Comparison of ENCODE assay signal across 17 mouse cellular contexts in genomic region chr7:126794271-126794605, GRCm38 (mm10). TPM values are rescaled to one million over a fixed set of nuclear protein-coding genes. Genes with fewer than 3 reads are reported as not detected.
DNase-seq lines count a peak whose midpoint lies in the region; ATAC-seq lines count a peak whose summit lies in the region.
"Had no signal": no experiment of that assay in that cellular context is flagged by ENCODE, and none has a peak within 500 bp of the region (broad histone marks: within the 10 kb centered on the region; RNA-seq: fewer than 3 reads in every experiment).

No protein-coding gene starts in this region.

- no peak for ATAC-seq in megakaryocyte, adult 5-6 weeks (ENCODE audit: poor library complexity, severe bottlenecking)
- peak; percentile 33 for ATAC-seq in CD4-positive, CD25-positive, alpha-beta regulatory T cell, adult 4 months
- ATAC-seq in activated CD4-positive, CD25-positive, alpha-beta regulatory T cell, adult 4 months = peak; percentile 33
- ATAC-seq: forebrain, embryonic 13.5 days; hindbrain, postnatal 0 days had no signal

- 72% methylated on average over 4 of the region's 4 CpGs for WGBS in macrophage (ENCODE audit: missing documents)

- peak overlapping the region; percentile 15; the same call in 1 of the 2 replicates for H3K27ac ChIP-seq in macrophage
- H3K27ac ChIP-seq: embryonic facial prominence, embryonic 15.5 days; forebrain, embryonic 13.5 days; hindbrain, postnatal 0 days; stomach, embryonic 15.5 days had no signal

- peaks cover 65% of the 10 kb centered on the region for H3K36me3 ChIP-seq in megakaryocyte, embryonic 14.5 days (replicated peaks; ENCODE audit: low read length)
- H3K36me3 ChIP-seq in macrophage (ENCODE audit: inconsistent target) = peaks cover 37% of the 10 kb centered on the region

- peak overlapping the region; percentile 18 for H3K4me3 ChIP-seq in megakaryocyte, embryonic 14.5 days (replicated peaks)
- H3K4me3 ChIP-seq in macrophage (ENCODE audit: inconsistent target) = no peak overlapping the region
- H3K4me3 ChIP-seq: embryonic facial prominence, embryonic 15.5 days; forebrain, embryonic 13.5 days; stomach, embryonic 15.5 days had no signal

- DNase-seq in retina, embryonic 14.5 days (ENCODE audit: low spot score) = no peak
- no peak for DNase-seq in right cerebral cortex, postnatal 4 days
- DNase-seq: adrenal gland, adult 2 months; cerebellum, adult 2 months; kidney, adult 9 months; left cerebral cortex, postnatal 4 days; lung, adult 2 months had no signal

- H3K9me3 ChIP-seq in megakaryocyte, embryonic 14.5 days = no peaks in the 10 kb centered on the region
- H3K9me3 ChIP-seq: embryonic facial prominence, embryonic 15.5 days; forebrain, embryonic 13.5 days; stomach, embryonic 15.5 days had no signal

- no peaks in the 10 kb centered on the region for H3K27me3 ChIP-seq in megakaryocyte, embryonic 14.5 days (replicated peaks)
- H3K27me3 ChIP-seq: embryonic facial prominence, embryonic 15.5 days; forebrain, embryonic 13.5 days; stomach, embryonic 15.5 days had no signal

- H3K4me1 ChIP-seq in megakaryocyte, embryonic 14.5 days = peaks cover 71% of the 10 kb centered on the region

- H3K79me2 ChIP-seq in macrophage (ENCODE audit: inconsistent target) = peaks cover 62% of the 10 kb centered on the region

RNA-seq across cellular contexts. Expression of gene Ppp4c, which starts 1.9 kb away (rescaled TPM):
- polyA plus RNA-seq in megakaryocyte, embryonic 14.5 days (2012; ENCODE audit: insufficient read depth, low replicate concordance) = 46.3 and 115 TPM in 2 replicates
- total RNA-seq in megakaryocyte, adult 5-6 weeks (2015) = 186 and 196 TPM in 2 replicates
- total RNA-seq in megakaryocyte, adult 5-6 weeks (2017) = 139 and 154 TPM in 2 replicates
- polyA plus RNA-seq in CD4-positive, CD25-positive, alpha-beta regulatory T cell, adult 4 months (2017; shearing (Covaris generic)) = 100 to 1,000 TPM; 139 to 140 TPM
- 100 to 1,000 TPM; 133 to 149 TPM for polyA plus RNA-seq in activated CD4-positive, CD25-positive, alpha-beta regulatory T cell, adult 4 months (2017; shearing (Covaris generic))
- 100 to 1,000 TPM; 229 to 414 (median 301) TPM for total RNA-seq in macrophage (2018; cell fraction: chromatin; rRNA removed)
- 100 to 1,000 TPM; 114 to 160 (median 137) TPM for total RNA-seq in macrophage (2018; cell fraction: cytosol; rRNA removed)
- total RNA-seq in macrophage (2018; cell fraction: nucleus; rRNA removed) = 100 to 1,000 TPM; 130 to 231 (median 195) TPM
- polyA plus RNA-seq in macrophage (2018) = 62.0 to 139 TPM (median 129 TPM) in 3 replicates

RNA-seq across cellular contexts. Expression of gene Fam57b, which starts 3.2 kb away (rescaled TPM):
- polyA plus RNA-seq in megakaryocyte, embryonic 14.5 days (2012; ENCODE audit: insufficient read depth, low replicate concordance) = 13.5 and 29.3 TPM in 2 replicates
- not detected in 2 replicates for total RNA-seq in megakaryocyte, adult 5-6 weeks (2015)
- not detected in 2 replicates for total RNA-seq in megakaryocyte, adult 5-6 weeks (2017)
- not detected for polyA plus RNA-seq in CD4-positive, CD25-positive, alpha-beta regulatory T cell, adult 4 months (2017; shearing (Covaris generic))
- not detected for polyA plus RNA-seq in activated CD4-positive, CD25-positive, alpha-beta regulatory T cell, adult 4 months (2017; shearing (Covaris generic))
- under 1 TPM in 4 of 26 experiments, not detected in 22; 0.44 to 0.57 (median 0.46) TPM for total RNA-seq in macrophage (2018; cell fraction: chromatin; rRNA removed)
- total RNA-seq in macrophage (2018; cell fraction: cytosol; rRNA removed) = under 1 TPM in 14 of 26 experiments, not detected in 12; 0.06 to 0.30 (median 0.18) TPM
- total RNA-seq in macrophage (2018; cell fraction: nucleus; rRNA removed) = 1 to 10 TPM in 1 of 26 experiments, under 1 TPM in 10, not detected in 15; 0.24 to 1.2 (median 0.49) TPM
- 0.17 to 0.25 TPM in 2 of 3 replicates, not detected in the other for polyA plus RNA-seq in macrophage (2018)
- total RNA-seq: megakaryocyte progenitor cell, adult 5-6 weeks had no signal

RNA-seq across cellular contexts. Expression of gene Tbx6, which starts 13.0 kb away (rescaled TPM):
- 3.0 and 15.0 TPM in 2 replicates for polyA plus RNA-seq in megakaryocyte, embryonic 14.5 days (2012; ENCODE audit: insufficient read depth, low replicate concordance)
- 0.68 and 1.0 TPM in 2 replicates for total RNA-seq in megakaryocyte, adult 5-6 weeks (2015)
- 0.98 and 0.99 TPM in 2 replicates for total RNA-seq in megakaryocyte, adult 5-6 weeks (2017)
- 1 to 10 TPM; 5.9 to 7.5 TPM for polyA plus RNA-seq in CD4-positive, CD25-positive, alpha-beta regulatory T cell, adult 4 months (2017; shearing (Covaris generic))
- 1 to 10 TPM; 2.7 to 2.8 TPM for polyA plus RNA-seq in activated CD4-positive, CD25-positive, alpha-beta regulatory T cell, adult 4 months (2017; shearing (Covaris generic))
- 1 to 10 TPM in 12 of 26 experiments, under 1 TPM in 7, not detected in 7; 0.45 to 3.9 (median 1.1) TPM for total RNA-seq in macrophage (2018; cell fraction: chromatin; rRNA removed)
- under 1 TPM in 15 of 26 experiments, not detected in 11; 0.05 to 0.39 (median 0.15) TPM for total RNA-seq in macrophage (2018; cell fraction: cytosol; rRNA removed)
- 1 to 10 TPM in 11 of 26 experiments, under 1 TPM in 14, not detected in 1; 0.23 to 6.2 (median 0.81) TPM for total RNA-seq in macrophage (2018; cell fraction: nucleus; rRNA removed)
- polyA plus RNA-seq in macrophage (2018) = 0.19 to 0.25 TPM in 2 of 3 replicates, not detected in the other

RNA-seq across cellular contexts. Expression of gene Ypel3, which starts 17.5 kb away (rescaled TPM):
- polyA plus RNA-seq in megakaryocyte, embryonic 14.5 days (2012; ENCODE audit: insufficient read depth, low replicate concordance) = 284 and 689 TPM in 2 replicates
- total RNA-seq in megakaryocyte, adult 5-6 weeks (2015) = 196 and 200 TPM in 2 replicates
- 91.7 and 117 TPM in 2 replicates for total RNA-seq in megakaryocyte, adult 5-6 weeks (2017)
- polyA plus RNA-seq in CD4-positive, CD25-positive, alpha-beta regulatory T cell, adult 4 months (2017; shearing (Covaris generic)) = 10 to 100 TPM; 58.4 to 83.8 TPM
- 100 to 1,000 TPM; 101 to 105 TPM for polyA plus RNA-seq in activated CD4-positive, CD25-positive, alpha-beta regulatory T cell, adult 4 months (2017; shearing (Covaris generic))
- total RNA-seq in macrophage (2018; cell fraction: chromatin; rRNA removed) = 100 to 1,000 TPM in 8 of 26 experiments, 10 to 100 TPM in 18; 14.8 to 230 (median 79.5) TPM
- 100 to 1,000 TPM in 12 of 26 experiments, 10 to 100 TPM in 14; 32.4 to 175 (median 76.1) TPM for total RNA-seq in macrophage (2018; cell fraction: cytosol; rRNA removed)
- 100 to 1,000 TPM in 8 of 26 experiments, 10 to 100 TPM in 18; 23.9 to 225 (median 71.2) TPM for total RNA-seq in macrophage (2018; cell fraction: nucleus; rRNA removed)
- polyA plus RNA-seq in macrophage (2018) = 40.6 to 227 TPM (median 90.3 TPM) in 3 replicates

RNA-seq across cellular contexts. Expression of gene Gdpd3, which starts 28.1 kb away (rescaled TPM):
- polyA plus RNA-seq in megakaryocyte, embryonic 14.5 days (2012; ENCODE audit: insufficient read depth, low replicate concordance) = 3.4 TPM in 1 of 2 replicates, not detected in the other
- 26.8 and 37.3 TPM in 2 replicates for total RNA-seq in megakaryocyte, adult 5-6 weeks (2015)
- 57.9 and 71.4 TPM in 2 replicates for total RNA-seq in megakaryocyte, adult 5-6 weeks (2017)
- polyA plus RNA-seq in CD4-positive, CD25-positive, alpha-beta regulatory T cell, adult 4 months (2017; shearing (Covaris generic)) = 10 to 100 TPM; 13.9 to 17.4 TPM
- 100 to 1,000 TPM; 144 to 253 TPM for polyA plus RNA-seq in activated CD4-positive, CD25-positive, alpha-beta regulatory T cell, adult 4 months (2017; shearing (Covaris generic))
- total RNA-seq in macrophage (2018; cell fraction: chromatin; rRNA removed) = 10 to 100 TPM in 18 of 26 experiments, 1 to 10 TPM in 8; 5.4 to 34.4 (median 12.1) TPM
- 1 to 10 TPM in 25 of 26 experiments, under 1 TPM in 1; 0.89 to 4.3 (median 2.2) TPM for total RNA-seq in macrophage (2018; cell fraction: cytosol; rRNA removed)
- 10 to 100 TPM in 9 of 26 experiments, 1 to 10 TPM in 17; 2.0 to 29.7 (median 7.8) TPM for total RNA-seq in macrophage (2018; cell fraction: nucleus; rRNA removed)
- polyA plus RNA-seq in macrophage (2018) = 1.9 to 3.3 TPM (median 2.6 TPM) in 3 replicates

Comparison
In these comparisons a context has a peak if more than half of its experiments do, and no peak if none do; other contexts are left out.
1. RNA of gene Fam57b, which starts 3.2 kb away (polyA plus RNA-seq): 13.5 to 29.3 TPM in megakaryocyte, embryonic 14.5 days; 0.17 to 0.25 TPM in macrophage, not detected in activated CD4-positive, CD25-positive, alpha-beta regulatory T cell, adult 4 months and not detected in CD4-positive, CD25-positive, alpha-beta regulatory T cell, adult 4 months; every median in the first group is over 10 times any median in the second.